Mouse (Mus musculus): ENCODE measurements at regions not wholly inside any gene's neighbourhood (a gene's known extent, or its start where the extent isn't known, plus 50 kb on each side); places are given as distances from the start of the nearest gene placed in this dataset.
"Not testable (repeated sequence)": the region's sequence is repeated elsewhere in the genome, so short reads cannot be mapped to it uniquely, and the experiment has no call there.

GRCm38 (mm10) chr10:85293071-85293783, 93.4 kb upstream of the Btbd11 start:
- Histone ChIP-seq H3K27ac (ENCODE audit: low read depth, low read length) (0 out of 2 replicates have a peak overlapping the region, but pooled peaks have one; percentile 36), H3K4me2 (ENCODE audit: low read length) (peak overlapping the region; percentile 29; the same call in 1 of the 2 replicates), H3K4me3 (ENCODE audit: low read length) (no peak overlapping the region), H3K9ac (ENCODE audit: low read depth, low read length) (no peak overlapping the region), H3K9me3 (ENCODE audit: control insufficient read depth, low read length) (no peaks in the 10 kb centered on the region), H3K4me1 (ENCODE audit: control insufficient read depth, insufficient read depth, low read depth, low read length) (peaks cover 7% of the 10 kb centered on the region), H3K36me3 (ENCODE audit: control insufficient read depth, insufficient read depth, low read length) (no peaks in the 10 kb centered on the region), H3K27me3 (replicated peaks; ENCODE audit: control insufficient read depth, insufficient read depth, low read length) (no peaks in the 10 kb centered on the region)
- WGBS: 35% methylated on average over 9 of the region's 9 CpGs
- ATAC-seq: no peak

GRCm38 (mm10) chr10:85295133-85295887, 91.3 kb upstream of the Btbd11 start:
- ATAC-seq: no peak
- Histone ChIP-seq H3K27ac (ENCODE audit: low read depth, low read length) (no peak overlapping the region), H3K4me1 (ENCODE audit: control insufficient read depth, insufficient read depth, low read depth, low read length) (peaks cover 7% of the 10 kb centered on the region), H3K27me3 (replicated peaks; ENCODE audit: control insufficient read depth, insufficient read depth, low read length) (no peaks in the 10 kb centered on the region), H3K9me3 (ENCODE audit: control insufficient read depth, low read length) (no peaks in the 10 kb centered on the region), H3K4me3 (ENCODE audit: low read length) (no peak overlapping the region), H3K36me3 (ENCODE audit: control insufficient read depth, insufficient read depth, low read length) (no peaks in the 10 kb centered on the region), H3K4me2 (ENCODE audit: low read length) (no peak overlapping the region), H3K9ac (ENCODE audit: low read depth, low read length) (no peak overlapping the region)
- WGBS: 80% methylated on average over 5 of the region's 5 CpGs

GRCm38 (mm10) chr10:85311781-85312180, 74.8 kb upstream of the Btbd11 start:
- Histone ChIP-seq H3K4me1 (ENCODE audit: control insufficient read depth, insufficient read depth, low read depth, low read length) (no peaks in the 10 kb centered on the region), H3K4me2 (ENCODE audit: low read length) (no peak overlapping the region), H3K27me3 (replicated peaks; ENCODE audit: control insufficient read depth, insufficient read depth, low read length) (no peaks in the 10 kb centered on the region), H3K4me3 (ENCODE audit: low read length) (no peak overlapping the region), H3K36me3 (ENCODE audit: control insufficient read depth, insufficient read depth, low read length) (no peaks in the 10 kb centered on the region), H3K9me3 (ENCODE audit: control insufficient read depth, low read length) (no peaks in the 10 kb centered on the region), H3K9ac (ENCODE audit: low read depth, low read length) (no peak overlapping the region), H3K27ac (ENCODE audit: low read depth, low read length) (no peak overlapping the region)
- no peak for ATAC-seq

- H3K9ac ChIP-seq (ENCODE audit: low read depth, low read length); H3K4me2 ChIP-seq (ENCODE audit: low read length); H3K4me3 ChIP-seq (ENCODE audit: low read length); H3K27me3 ChIP-seq (replicated peaks; ENCODE audit: control insufficient read depth, insufficient read depth, low read length); H3K4me1 ChIP-seq (ENCODE audit: control insufficient read depth, insufficient read depth, low read depth, low read length); H3K36me3 ChIP-seq (ENCODE audit: control insufficient read depth, insufficient read depth, low read length); ATAC-seq; H3K9me3 ChIP-seq (ENCODE audit: control insufficient read depth, low read length); H3K27ac ChIP-seq (ENCODE audit: low read depth, low read length): not testable (repeated sequence)
- WGBS: 96% methylated on average over 10 of the region's 10 CpGs
Measured at GRCm38 (mm10) chr10:85313331-85313730, 73.3 kb upstream of the Btbd11 start.

- 53% methylated on average over 1 of the region's 1 CpGs for WGBS
- Histone ChIP-seq H3K27ac (ENCODE audit: low read depth, low read length) (no peak overlapping the region), H3K4me1 (ENCODE audit: control insufficient read depth, insufficient read depth, low read depth, low read length) (no peaks in the 10 kb centered on the region), H3K36me3 (ENCODE audit: control insufficient read depth, insufficient read depth, low read length) (no peaks in the 10 kb centered on the region), H3K9ac (ENCODE audit: low read depth, low read length) (no peak overlapping the region), H3K9me3 (ENCODE audit: control insufficient read depth, low read length) (no peaks in the 10 kb centered on the region), H3K4me3 (ENCODE audit: low read length) (no peak overlapping the region), H3K27me3 (replicated peaks; ENCODE audit: control insufficient read depth, insufficient read depth, low read length) (no peaks in the 10 kb centered on the region), H3K4me2 (ENCODE audit: low read length) (no peak overlapping the region)
- ATAC-seq: peak; percentile 58; the same call in 1 of the 2 replicates
Measured at GRCm38 (mm10) chr10:85320971-85321370, 65.6 kb upstream of the Btbd11 start.

- H3K4me3 ChIP-seq (ENCODE audit: low read length): no peak overlapping the region
- no peaks in the 10 kb centered on the region for H3K4me1 ChIP-seq (ENCODE audit: control insufficient read depth, insufficient read depth, low read depth, low read length)
- H3K9me3 ChIP-seq (ENCODE audit: control insufficient read depth, low read length): no peaks in the 10 kb centered on the region
- WGBS: 84% methylated on average over 3 of the region's 3 CpGs
- H3K27ac ChIP-seq (ENCODE audit: low read depth, low read length): no peak overlapping the region
- no peak overlapping the region for H3K9ac ChIP-seq (ENCODE audit: low read depth, low read length)
- no peak overlapping the region for H3K4me2 ChIP-seq (ENCODE audit: low read length)
- no peak for ATAC-seq
- H3K36me3 ChIP-seq (ENCODE audit: control insufficient read depth, insufficient read depth, low read length): no peaks in the 10 kb centered on the region
- no peaks in the 10 kb centered on the region for H3K27me3 ChIP-seq (replicated peaks; ENCODE audit: control insufficient read depth, insufficient read depth, low read length)
Measured at GRCm38 (mm10) chr10:85322280-85322679, 64.3 kb upstream of the Btbd11 start.

- ATAC-seq: peak; percentile 67
- WGBS: 71% methylated on average over 3 of the region's 3 CpGs
- Histone ChIP-seq H3K9me3 (ENCODE audit: control insufficient read depth, low read length) (no peaks in the 10 kb centered on the region), H3K36me3 (ENCODE audit: control insufficient read depth, insufficient read depth, low read length) (no peaks in the 10 kb centered on the region), H3K27ac (ENCODE audit: low read depth, low read length) (no peak overlapping the region), H3K4me1 (ENCODE audit: control insufficient read depth, insufficient read depth, low read depth, low read length) (no peaks in the 10 kb centered on the region), H3K9ac (ENCODE audit: low read depth, low read length) (no peak overlapping the region), H3K4me2 (ENCODE audit: low read length) (no peak overlapping the region), H3K27me3 (replicated peaks; ENCODE audit: control insufficient read depth, insufficient read depth, low read length) (no peaks in the 10 kb centered on the region), H3K4me3 (ENCODE audit: low read length) (no peak overlapping the region)
Measured at GRCm38 (mm10) chr10:85329382-85329781, 57.2 kb upstream of the Btbd11 start.

- H3K4me2 ChIP-seq (ENCODE audit: low read length): peak overlapping the region; percentile 6
- H3K4me1 ChIP-seq (ENCODE audit: control insufficient read depth, insufficient read depth, low read depth, low read length): no peaks in the 10 kb centered on the region
- no peaks in the 10 kb centered on the region for H3K27me3 ChIP-seq (replicated peaks; ENCODE audit: control insufficient read depth, insufficient read depth, low read length)
- no peaks in the 10 kb centered on the region for H3K9me3 ChIP-seq (ENCODE audit: control insufficient read depth, low read length)
- ATAC-seq: no peak
- H3K9ac ChIP-seq (ENCODE audit: low read depth, low read length): no peak overlapping the region
- no peak overlapping the region for H3K27ac ChIP-seq (ENCODE audit: low read depth, low read length)
- 13% methylated on average over 13 of the region's 13 CpGs for WGBS
- no peaks in the 10 kb centered on the region for H3K36me3 ChIP-seq (ENCODE audit: control insufficient read depth, insufficient read depth, low read length)
- no peak overlapping the region for H3K4me3 ChIP-seq (ENCODE audit: low read length)
Measured at GRCm38 (mm10) chr10:85330938-85331691, 55.5 kb upstream of the Btbd11 start.
